ENCODE assay signal across 13 mouse cellular contexts in the genomic region with DNA sequence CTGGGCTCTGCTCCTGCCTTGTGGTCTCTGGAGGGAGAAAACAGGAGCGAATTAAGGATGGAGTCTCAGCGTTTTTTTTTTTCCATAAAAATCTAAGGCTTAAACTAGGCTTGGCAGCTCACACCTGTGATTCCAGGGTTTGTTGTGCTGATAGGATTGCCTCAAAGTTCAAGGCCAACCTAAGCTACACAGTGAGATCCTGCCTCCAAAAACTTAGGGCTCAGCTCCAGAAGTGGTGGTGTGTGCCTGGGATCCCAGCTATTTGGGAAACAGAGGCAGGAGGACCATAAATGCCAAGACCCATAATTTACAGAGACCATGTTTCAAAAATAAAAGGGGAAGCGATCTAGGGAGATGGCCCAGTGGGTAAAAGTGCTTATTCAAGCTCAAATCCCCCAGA. TPM values are rescaled to one million over a fixed set of nuclear protein-coding genes. Genes with fewer than 3 reads are reported as not detected.
A peak's percentile ranks its signal among the peaks of the same experiment; 100 is the strongest.
DNase-seq lines count a peak whose midpoint lies in the region; ATAC-seq and TF ChIP-seq lines count a peak whose summit lies in the region.
"Had no signal": no experiment of that assay in that cellular context is flagged by ENCODE, and none has a peak within 500 bp of the region (broad histone marks: within the 10 kb centered on the region; RNA-seq: fewer than 3 reads in every experiment).

No protein-coding gene starts in this region.

- DNase-seq in stomach, postnatal 0 days (ENCODE audit: low spot score): no peak
- no peak for DNase-seq in right cerebral cortex, postnatal 25 days
- DNase-seq: cerebellum, adult 18-20 months; retina, postnatal 1 day had no signal

- H3K4me3 ChIP-seq in hindbrain, embryonic 12.5 days: no peak overlapping the region
- no peak overlapping the region for H3K4me3 ChIP-seq in hindbrain, embryonic 13.5 days
- H3K4me3 ChIP-seq in stomach, embryonic 14.5 days (ENCODE audit: low read depth, low read length): no peak overlapping the region
- no peak overlapping the region for H3K4me3 ChIP-seq in stomach, postnatal 0 days (ENCODE audit: low read depth, low read length)
- H3K4me3 ChIP-seq in intestine, embryonic 15.5 days (replicated peaks): no peak overlapping the region
- no peak overlapping the region for H3K4me3 ChIP-seq in stomach, embryonic 15.5 days (replicated peaks)
- H3K4me3 ChIP-seq: forebrain, embryonic 15.5 days had no signal

- no peak overlapping the region for H3K9ac ChIP-seq in hindbrain, embryonic 12.5 days
- H3K9ac ChIP-seq in hindbrain, embryonic 13.5 days: no peak overlapping the region
- no peak overlapping the region for H3K9ac ChIP-seq in stomach, embryonic 14.5 days (replicated peaks; ENCODE audit: low read depth, low read length)
- H3K9ac ChIP-seq in stomach, postnatal 0 days (ENCODE audit: low read length): no peak overlapping the region
- H3K9ac ChIP-seq in intestine, embryonic 15.5 days: no peak overlapping the region
- no peak overlapping the region for H3K9ac ChIP-seq in stomach, embryonic 15.5 days
- H3K9ac ChIP-seq: forebrain, embryonic 15.5 days had no signal

- WGBS in hindbrain, embryonic 12.5 days: 62% methylated on average over 3 of the region's 3 CpGs
- WGBS in hindbrain, embryonic 13.5 days: 59% methylated on average over 3 of the region's 3 CpGs
- WGBS in stomach, embryonic 14.5 days: 61% methylated on average over 3 of the region's 3 CpGs
- WGBS in stomach, postnatal 0 days: 73% methylated on average over 3 of the region's 3 CpGs
- WGBS in intestine, embryonic 15.5 days: 65% methylated on average over 3 of the region's 3 CpGs
- 57% methylated on average over 3 of the region's 3 CpGs for WGBS in stomach, embryonic 15.5 days

- peaks cover 42% of the 10 kb centered on the region for H3K4me1 ChIP-seq in hindbrain, embryonic 12.5 days
- H3K4me1 ChIP-seq in hindbrain, embryonic 13.5 days (replicated peaks): peaks cover 40% of the 10 kb centered on the region
- H3K4me1 ChIP-seq in stomach, embryonic 14.5 days (ENCODE audit: control insufficient read depth, insufficient read depth, low read length): peaks cover 39% of the 10 kb centered on the region
- H3K4me1 ChIP-seq in stomach, postnatal 0 days (replicated peaks; ENCODE audit: control insufficient read depth, insufficient read depth): peaks cover 12% of the 10 kb centered on the region
- H3K4me1 ChIP-seq in intestine, embryonic 15.5 days (replicated peaks): peaks cover 54% of the 10 kb centered on the region
- peaks cover 52% of the 10 kb centered on the region for H3K4me1 ChIP-seq in stomach, embryonic 15.5 days
- H3K4me1 ChIP-seq: forebrain, embryonic 15.5 days had no signal

- peaks cover 23% of the 10 kb centered on the region for H3K27me3 ChIP-seq in hindbrain, embryonic 12.5 days
- peaks cover 28% of the 10 kb centered on the region for H3K27me3 ChIP-seq in hindbrain, embryonic 13.5 days
- H3K27me3 ChIP-seq in stomach, embryonic 14.5 days (ENCODE audit: control insufficient read depth, insufficient read depth, low read length): no peaks in the 10 kb centered on the region
- H3K27me3 ChIP-seq in stomach, postnatal 0 days (ENCODE audit: control insufficient read depth, insufficient read depth, low read length): no peaks in the 10 kb centered on the region
- H3K27me3 ChIP-seq in intestine, embryonic 15.5 days (replicated peaks): no peaks in the 10 kb centered on the region
- H3K27me3 ChIP-seq in stomach, embryonic 15.5 days (replicated peaks): no peaks in the 10 kb centered on the region
- H3K27me3 ChIP-seq: CH12.LX had no signal

- H3K4me2 ChIP-seq in hindbrain, embryonic 12.5 days (replicated peaks): peak overlapping the region; percentile 41; the same call in 1 of the 2 replicates
- H3K4me2 ChIP-seq in hindbrain, embryonic 13.5 days: no peak overlapping the region
- H3K4me2 ChIP-seq in stomach, embryonic 14.5 days (replicated peaks; ENCODE audit: low read depth, low read length): peak overlapping the region; percentile 40; the same call in 1 of the 2 replicates
- H3K4me2 ChIP-seq in stomach, postnatal 0 days (replicated peaks; ENCODE audit: low read depth): no peak overlapping the region
- H3K4me2 ChIP-seq in intestine, embryonic 15.5 days (replicated peaks): peak overlapping the region; percentile 59
- H3K4me2 ChIP-seq in stomach, embryonic 15.5 days: 0 out of 2 replicates have a peak overlapping the region, but pooled peaks have one; percentile 49

- no peak for TF ChIP-seq EP300 in stomach, postnatal 0 days (optimal IDR thresholded peaks at IDR 0.05)

- ATAC-seq in hindbrain, embryonic 12.5 days (ENCODE audit: low FRiP score): no peak
- ATAC-seq in hindbrain, embryonic 13.5 days (ENCODE audit: low FRiP score): no peak
- no peak for ATAC-seq in stomach, embryonic 14.5 days (ENCODE audit: insufficient number of reproducible peaks, insufficient read depth, low FRiP score, low read depth)
- no peak for ATAC-seq in stomach, postnatal 0 days (ENCODE audit: low FRiP score, low TSS enrichment)
- no peak for ATAC-seq in intestine, embryonic 15.5 days
- no peak for ATAC-seq in stomach, embryonic 15.5 days (ENCODE audit: insufficient read depth, low FRiP score, low read depth)
- ATAC-seq in cerebellum, adult (ENCODE audit: insufficient number of reproducible peaks, low FRiP score, low TSS enrichment): no peak
- ATAC-seq: forebrain, embryonic 15.5 days had no signal

- no peak overlapping the region for H3K27ac ChIP-seq in hindbrain, embryonic 12.5 days
- no peak overlapping the region for H3K27ac ChIP-seq in hindbrain, embryonic 13.5 days
- H3K27ac ChIP-seq in stomach, embryonic 14.5 days (ENCODE audit: low read length): no peak overlapping the region
- H3K27ac ChIP-seq in stomach, postnatal 0 days (replicated peaks): no peak overlapping the region
- H3K27ac ChIP-seq in intestine, embryonic 15.5 days: no peak overlapping the region
- H3K27ac ChIP-seq in stomach, embryonic 15.5 days: no peak overlapping the region
- H3K27ac ChIP-seq: forebrain, embryonic 15.5 days had no signal

- no peaks in the 10 kb centered on the region for H3K36me3 ChIP-seq in hindbrain, embryonic 12.5 days
- no peaks in the 10 kb centered on the region for H3K36me3 ChIP-seq in hindbrain, embryonic 13.5 days
- H3K36me3 ChIP-seq in stomach, embryonic 14.5 days (ENCODE audit: control insufficient read depth, insufficient read depth, low read length): peaks cover 10% of the 10 kb centered on the region; the same call in 1 of the 2 replicates
- H3K36me3 ChIP-seq in stomach, postnatal 0 days (ENCODE audit: control insufficient read depth, insufficient read depth, low read length): no peaks in the 10 kb centered on the region
- H3K36me3 ChIP-seq in intestine, embryonic 15.5 days: 0 out of 2 replicates have a peak, but pooled peaks cover 8% of the 10 kb centered on the region
- H3K36me3 ChIP-seq in stomach, embryonic 15.5 days: no peaks in the 10 kb centered on the region
- H3K36me3 ChIP-seq: forebrain, embryonic 15.5 days had no signal

- TF ChIP-seq CTCF in stomach, postnatal 0 days (IDR thresholded peaks at IDR 0.05; ENCODE audit: low read depth): no peak

- H3K9me3 ChIP-seq in hindbrain, embryonic 12.5 days (replicated peaks): no peaks in the 10 kb centered on the region
- no peaks in the 10 kb centered on the region for H3K9me3 ChIP-seq in hindbrain, embryonic 13.5 days
- H3K9me3 ChIP-seq in stomach, embryonic 14.5 days (ENCODE audit: control insufficient read depth, low read depth, low read length): no peaks in the 10 kb centered on the region
- H3K9me3 ChIP-seq in stomach, postnatal 0 days (ENCODE audit: control insufficient read depth, low read length): no peaks in the 10 kb centered on the region
- no peaks in the 10 kb centered on the region for H3K9me3 ChIP-seq in intestine, embryonic 15.5 days
- H3K9me3 ChIP-seq in stomach, embryonic 15.5 days: no peaks in the 10 kb centered on the region
- H3K9me3 ChIP-seq: forebrain, embryonic 15.5 days; midbrain, embryonic 10.5 days had no signal

RNA-seq across cellular contexts. Expression of a gene that starts 4.3 kb away (rescaled TPM):
- polyA plus RNA-seq in hindbrain, embryonic 12.5 days (2016; fragmentation: Nextera tagmentation; extraction: Ambion mirVana): 66.6 and 82.5 TPM in 2 replicates
- 22.8 and 26.4 TPM in 2 replicates for polyA plus RNA-seq in hindbrain, embryonic 13.5 days (2015; fragmentation: Nextera tagmentation; extraction: Ambion mirVana)
- 143 and 145 TPM in 2 replicates for polyA plus RNA-seq in stomach, embryonic 14.5 days (2014; fragmentation: Nextera tagmentation; extraction: Ambion mirVana)
- 77.3 and 85.9 TPM in 2 replicates for polyA plus RNA-seq in stomach, postnatal 0 days (2015; fragmentation: Nextera tagmentation; extraction: Ambion mirVana)
- polyA plus RNA-seq in intestine, embryonic 15.5 days (2015; fragmentation: Nextera tagmentation; extraction: Ambion mirVana): 103 and 109 TPM in 2 replicates
- 112 and 115 TPM in 2 replicates for polyA plus RNA-seq in stomach, embryonic 15.5 days (2015; fragmentation: Nextera tagmentation; extraction: Ambion mirVana)

RNA-seq across cellular contexts. Expression of a gene that starts 8.4 kb away (rescaled TPM):
- polyA plus RNA-seq in hindbrain, embryonic 12.5 days (2016; fragmentation: Nextera tagmentation; extraction: Ambion mirVana): 38.7 and 40.0 TPM in 2 replicates
- 49.1 and 49.6 TPM in 2 replicates for polyA plus RNA-seq in hindbrain, embryonic 13.5 days (2015; fragmentation: Nextera tagmentation; extraction: Ambion mirVana)
- polyA plus RNA-seq in stomach, embryonic 14.5 days (2014; fragmentation: Nextera tagmentation; extraction: Ambion mirVana): 32.3 and 34.2 TPM in 2 replicates
- polyA plus RNA-seq in stomach, postnatal 0 days (2015; fragmentation: Nextera tagmentation; extraction: Ambion mirVana): 30.8 and 34.3 TPM in 2 replicates
- 24.6 and 29.6 TPM in 2 replicates for polyA plus RNA-seq in intestine, embryonic 15.5 days (2015; fragmentation: Nextera tagmentation; extraction: Ambion mirVana)
- polyA plus RNA-seq in stomach, embryonic 15.5 days (2015; fragmentation: Nextera tagmentation; extraction: Ambion mirVana): 30.6 TPM in 2 replicates

RNA-seq across cellular contexts. Expression of a gene that starts 19.5 kb away (rescaled TPM):
- polyA plus RNA-seq in hindbrain, embryonic 12.5 days (2016; fragmentation: Nextera tagmentation; extraction: Ambion mirVana): 0.23 and 0.25 TPM in 2 replicates
- 0.17 and 0.21 TPM in 2 replicates for polyA plus RNA-seq in hindbrain, embryonic 13.5 days (2015; fragmentation: Nextera tagmentation; extraction: Ambion mirVana)
- polyA plus RNA-seq in stomach, embryonic 14.5 days (2014; fragmentation: Nextera tagmentation; extraction: Ambion mirVana): 0.14 and 0.20 TPM in 2 replicates
- 0.11 and 0.16 TPM in 2 replicates for polyA plus RNA-seq in stomach, postnatal 0 days (2015; fragmentation: Nextera tagmentation; extraction: Ambion mirVana)
- 0.15 TPM in 1 of 2 replicates, not detected in the other for polyA plus RNA-seq in intestine, embryonic 15.5 days (2015; fragmentation: Nextera tagmentation; extraction: Ambion mirVana)
- polyA plus RNA-seq in stomach, embryonic 15.5 days (2015; fragmentation: Nextera tagmentation; extraction: Ambion mirVana): 0.13 and 0.26 TPM in 2 replicates
- polyA plus RNA-seq: forebrain, embryonic 15.5 days had no signal

RNA-seq across cellular contexts. Expression of a gene that starts 19.6 kb away (rescaled TPM):
- polyA plus RNA-seq in hindbrain, embryonic 12.5 days (2016; fragmentation: Nextera tagmentation; extraction: Ambion mirVana): 32.4 and 34.3 TPM in 2 replicates
- 19.9 and 23.4 TPM in 2 replicates for polyA plus RNA-seq in hindbrain, embryonic 13.5 days (2015; fragmentation: Nextera tagmentation; extraction: Ambion mirVana)
- polyA plus RNA-seq in stomach, embryonic 14.5 days (2014; fragmentation: Nextera tagmentation; extraction: Ambion mirVana): 37.1 and 39.2 TPM in 2 replicates
- polyA plus RNA-seq in stomach, postnatal 0 days (2015; fragmentation: Nextera tagmentation; extraction: Ambion mirVana): 22.5 and 27.0 TPM in 2 replicates
- 34.7 and 36.3 TPM in 2 replicates for polyA plus RNA-seq in intestine, embryonic 15.5 days (2015; fragmentation: Nextera tagmentation; extraction: Ambion mirVana)
- polyA plus RNA-seq in stomach, embryonic 15.5 days (2015; fragmentation: Nextera tagmentation; extraction: Ambion mirVana): 36.0 and 38.5 TPM in 2 replicates

RNA-seq across cellular contexts. Expression of a gene that starts 19.7 kb away (rescaled TPM):
- 8.3 and 10.8 TPM in 2 replicates for polyA plus RNA-seq in hindbrain, embryonic 12.5 days (2016; fragmentation: Nextera tagmentation; extraction: Ambion mirVana)
- polyA plus RNA-seq in hindbrain, embryonic 13.5 days (2015; fragmentation: Nextera tagmentation; extraction: Ambion mirVana): 7.9 and 8.9 TPM in 2 replicates
- polyA plus RNA-seq in stomach, embryonic 14.5 days (2014; fragmentation: Nextera tagmentation; extraction: Ambion mirVana): 8.1 and 10.7 TPM in 2 replicates
- 2.4 and 3.4 TPM in 2 replicates for polyA plus RNA-seq in stomach, postnatal 0 days (2015; fragmentation: Nextera tagmentation; extraction: Ambion mirVana)
- polyA plus RNA-seq in intestine, embryonic 15.5 days (2015; fragmentation: Nextera tagmentation; extraction: Ambion mirVana): 7.4 and 8.0 TPM in 2 replicates
- polyA plus RNA-seq in stomach, embryonic 15.5 days (2015; fragmentation: Nextera tagmentation; extraction: Ambion mirVana): 6.6 and 9.4 TPM in 2 replicates

Comparison
In these comparisons a context has a peak if more than half of its experiments do, and no peak if none do; other contexts are left out.
1. H3K4me2 ChIP-seq: peak in hindbrain, embryonic 12.5 days (single experiment), stomach, embryonic 14.5 days (single experiment), intestine, embryonic 15.5 days (single experiment) and stomach, embryonic 15.5 days (single experiment); none in hindbrain, embryonic 13.5 days (single experiment) and stomach, postnatal 0 days (single experiment).